Mouse (Mus musculus) kidney, adult 9 months (tissue): Measurements from ENCODE around the gene Atp1a2.

Source experiments
- DNase-seq: peaks from one replicate; pipeline ENCODE4 v3.0.0; 2022

The Atp1a2 gene

DNA sequence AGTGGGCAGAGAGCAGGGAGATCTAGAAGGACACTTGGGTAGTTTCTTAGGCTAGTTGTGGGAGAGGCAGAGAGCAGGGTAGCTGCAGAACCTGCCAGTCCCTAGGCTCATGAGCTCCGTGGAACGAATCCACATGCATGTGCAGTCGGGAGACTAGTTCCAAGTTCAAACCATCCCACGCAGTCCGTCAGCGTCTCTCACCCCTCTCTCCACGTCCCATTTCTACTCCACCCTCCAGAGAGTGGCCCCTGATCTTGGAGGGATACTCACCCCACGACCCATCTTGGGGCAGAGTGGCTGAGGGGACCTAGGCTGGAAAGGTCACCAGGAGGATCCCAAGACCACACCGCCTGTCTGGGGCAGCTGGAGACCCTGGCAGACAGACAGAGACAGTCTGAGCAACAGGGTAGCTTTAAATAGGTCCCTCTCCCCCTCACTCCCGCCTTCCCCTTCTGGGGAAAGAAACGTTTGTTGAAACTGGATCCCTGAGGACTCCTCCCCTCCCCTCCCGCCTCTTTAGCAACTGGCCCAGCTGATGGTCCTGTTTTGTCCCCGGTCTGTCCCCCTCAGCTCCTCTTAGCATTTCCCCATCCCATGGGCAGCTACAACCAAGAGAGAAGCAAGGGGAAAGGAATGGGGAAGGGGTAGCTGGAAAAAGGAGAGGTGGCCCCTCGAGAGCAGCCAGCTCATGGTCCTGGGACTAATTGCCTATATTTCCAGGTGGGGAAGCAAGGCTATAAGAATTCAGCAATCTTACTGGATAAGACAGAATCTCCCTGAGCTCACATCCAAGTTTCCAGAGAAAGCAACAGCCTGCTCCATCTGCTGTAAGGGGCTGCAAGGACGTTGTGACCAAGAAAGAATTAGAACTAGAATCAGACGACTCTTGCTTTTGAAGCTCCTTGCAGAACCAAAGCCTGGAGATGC is at the start of gene Atp1a2:
Gene Atp1a2, minus strand, starts transcription at position 454 of the 927 bp plus-strand sequence.
- DNase-seq = no peak

DNA sequence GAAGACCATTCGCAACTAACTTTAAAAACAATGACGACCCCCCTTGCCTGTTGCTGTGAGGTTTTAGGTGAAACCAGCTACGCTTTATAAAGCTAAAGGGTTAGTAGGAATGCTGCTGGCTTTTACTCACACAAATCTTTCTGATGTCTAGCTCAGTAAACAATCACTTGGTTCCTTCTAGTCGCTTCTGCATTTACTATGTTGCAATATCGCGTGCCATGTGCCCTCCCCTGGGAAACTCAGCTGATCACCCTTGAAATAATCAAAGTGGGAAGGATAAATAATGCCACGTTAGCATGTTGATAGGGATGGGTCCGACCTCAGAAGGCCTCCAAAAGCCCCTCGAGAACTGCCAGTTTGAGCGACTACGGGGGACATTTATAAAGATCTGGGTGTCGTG is 49.5 kb upstream of the Atp1a2 start:
- no peak for DNase-seq

- peak; percentile 63 for DNase-seq
Measured at GRCm38 (mm10) chr1:172346707-172347106, 48.8 kb upstream of the Atp1a2 start.

GRCm38 (mm10) chr1:172344820-172345219 is 47.0 kb upstream of the Atp1a2 start:
- no peak for DNase-seq

- DNase-seq = no peak
Measured at GRCm38 (mm10) chr1:172343914-172344313, 46.0 kb upstream of the Atp1a2 start.

DNA sequence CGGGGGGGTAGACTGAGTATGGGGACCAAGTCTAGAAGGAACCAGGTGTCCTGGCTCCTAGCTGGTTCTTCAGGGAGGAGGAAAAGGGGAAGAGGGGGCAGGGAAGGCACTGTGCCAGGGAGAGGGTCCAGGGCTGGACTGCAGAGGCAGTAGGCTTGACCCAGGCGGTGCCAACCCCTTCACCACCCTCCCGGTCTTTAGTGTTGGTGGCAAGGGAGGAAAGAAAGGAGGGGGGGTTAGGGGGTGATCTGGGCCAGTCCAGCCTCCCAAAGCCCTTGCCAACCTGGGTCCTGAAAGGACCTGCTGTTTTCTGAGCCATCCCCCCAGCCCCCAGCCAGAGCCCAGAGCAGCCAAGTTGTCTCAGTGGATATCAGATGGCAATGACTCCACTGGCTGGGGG is 44.9 kb upstream of the Atp1a2 start:
- no peak for DNase-seq

DNA sequence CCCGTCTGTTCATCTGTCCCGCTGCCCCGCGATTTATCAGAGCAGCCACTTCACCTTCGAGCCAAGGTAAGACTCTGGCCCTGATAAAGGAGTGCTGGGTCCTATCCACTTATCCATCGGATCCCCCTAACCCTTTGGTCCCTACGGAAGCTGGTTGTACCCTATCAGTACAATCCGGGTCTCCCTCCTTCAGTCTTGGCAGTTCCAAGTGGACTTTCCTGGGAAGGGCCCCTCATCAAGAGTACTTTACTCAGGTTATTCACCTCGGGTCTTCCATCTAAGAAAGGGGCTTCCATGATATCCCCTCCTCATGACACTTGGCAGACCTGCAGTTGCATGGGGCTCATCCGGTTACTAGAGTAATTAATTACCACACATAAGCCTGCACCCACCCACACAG is 43.5 kb upstream of the Atp1a2 start:
- no peak for DNase-seq

DNA sequence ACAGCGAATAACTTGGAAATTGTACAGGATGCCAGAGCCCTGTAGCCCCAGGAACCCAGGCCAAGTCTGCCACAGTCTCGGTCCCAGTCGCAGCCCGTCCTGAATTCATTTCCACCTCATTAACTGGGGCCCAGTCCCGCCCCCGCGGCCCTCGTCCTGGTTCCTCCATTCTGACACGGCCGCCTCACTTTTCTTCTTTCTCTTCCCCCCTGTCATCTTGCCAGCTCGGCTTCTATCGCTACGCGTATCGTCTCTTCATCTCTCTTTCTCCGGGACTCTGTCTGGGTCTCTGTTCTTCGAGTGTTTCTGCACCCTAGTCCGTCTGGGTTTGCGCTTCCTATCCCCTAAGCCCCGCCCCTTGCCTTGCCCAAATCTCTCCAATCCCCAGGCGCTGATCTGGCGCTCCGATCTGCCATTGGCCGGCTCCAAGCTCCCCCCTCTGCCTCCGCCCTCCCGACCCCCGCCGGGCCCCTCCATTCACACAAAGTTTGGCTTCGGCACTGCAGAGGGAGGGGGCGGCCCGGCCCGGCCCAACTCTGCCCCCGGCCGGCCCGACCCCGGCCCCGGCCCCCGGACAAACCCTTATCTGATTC is 43.0 kb upstream of the Atp1a2 start, which contains the start of gene Kcnj10:
Gene Kcnj10, plus strand, starts transcription at position 482 of the 593 bp plus-strand sequence.
- peak; percentile 71 for DNase-seq

- DNase-seq = no peak
Measured at GRCm38 (mm10) chr1:172337411-172338185, 39.7 kb upstream of the Atp1a2 start.

DNA sequence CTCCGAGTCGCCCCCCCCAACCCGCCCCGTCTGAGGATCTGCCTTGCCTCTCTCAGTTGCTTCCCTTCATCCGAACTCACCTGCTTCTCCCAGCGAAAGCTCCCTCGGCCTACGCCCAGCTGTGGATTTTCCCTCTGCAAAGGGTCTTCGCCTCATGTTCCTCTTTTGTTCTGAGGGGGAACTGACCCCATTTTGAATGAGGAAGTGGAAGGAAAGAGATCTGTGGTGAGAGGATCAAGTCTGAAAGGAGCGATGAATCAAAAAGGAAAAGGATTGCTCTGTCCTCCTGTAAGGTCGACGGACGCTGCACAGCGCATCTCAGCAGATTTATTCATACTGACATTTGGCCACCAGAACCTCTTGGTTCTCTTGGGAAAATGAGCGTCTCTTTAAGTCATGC is 37.9 kb upstream of the Atp1a2 start:
- DNase-seq = no peak

- DNase-seq = no peak
Measured at GRCm38 (mm10) chr1:172333512-172333911, 35.6 kb upstream of the Atp1a2 start.

- DNase-seq = no peak
Measured at GRCm38 (mm10) chr1:172332925-172333324, 35.1 kb upstream of the Atp1a2 start.

DNA sequence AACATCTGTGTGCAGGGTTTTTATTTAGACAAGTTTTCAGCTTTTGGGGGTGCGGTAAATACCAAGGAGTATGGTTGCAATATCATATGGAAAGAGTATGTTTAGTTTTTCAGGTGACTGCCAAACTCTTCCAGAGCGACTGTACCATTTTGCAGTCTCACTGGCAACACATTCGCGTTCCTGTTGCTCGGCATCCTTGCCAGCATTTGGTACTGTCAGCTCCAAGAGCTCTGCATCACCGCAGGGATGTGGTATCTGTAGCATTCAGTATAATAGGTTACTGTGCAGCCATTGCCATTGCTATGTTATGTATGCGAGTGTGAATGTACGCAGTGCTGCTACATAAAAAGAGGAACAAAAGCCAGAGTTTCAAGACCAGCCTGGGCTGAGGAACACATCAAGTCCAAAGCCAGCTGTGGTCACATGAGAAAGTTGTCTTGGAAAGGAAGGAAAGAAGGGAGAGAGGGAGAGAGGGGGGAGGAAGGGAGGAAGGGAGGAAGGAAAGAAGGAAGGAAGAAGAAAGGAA is 33.6 kb upstream of the Atp1a2 start:
- no peak for DNase-seq

DNA sequence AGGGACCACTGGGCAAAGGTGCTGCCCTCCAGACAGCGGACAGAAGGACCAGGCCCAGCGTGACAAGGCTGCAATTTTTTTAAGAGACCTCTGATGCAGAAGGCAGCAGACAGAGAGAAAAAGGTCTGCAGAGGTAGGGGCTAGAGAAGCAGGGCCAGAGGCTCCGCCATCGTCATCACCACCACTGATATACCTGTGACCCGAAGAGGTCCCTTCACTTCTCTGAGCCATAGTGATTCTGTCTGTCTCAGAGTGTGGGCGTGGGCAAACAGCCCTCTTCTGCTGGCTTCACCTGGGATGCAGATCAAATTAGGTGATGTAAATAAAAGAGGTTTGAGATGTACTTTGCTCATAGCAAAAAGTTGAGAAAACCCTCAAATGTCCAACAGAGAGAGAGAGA is 31.8 kb upstream of the Atp1a2 start:
- no peak for DNase-seq

GRCm38 (mm10) chr1:172329131-172329530 is 31.3 kb upstream of the Atp1a2 start, which contains the start of gene Kcnj9:
Gene Kcnj9, minus strand, starts transcription at chr1:172329318.
- DNase-seq = no peak

DNA sequence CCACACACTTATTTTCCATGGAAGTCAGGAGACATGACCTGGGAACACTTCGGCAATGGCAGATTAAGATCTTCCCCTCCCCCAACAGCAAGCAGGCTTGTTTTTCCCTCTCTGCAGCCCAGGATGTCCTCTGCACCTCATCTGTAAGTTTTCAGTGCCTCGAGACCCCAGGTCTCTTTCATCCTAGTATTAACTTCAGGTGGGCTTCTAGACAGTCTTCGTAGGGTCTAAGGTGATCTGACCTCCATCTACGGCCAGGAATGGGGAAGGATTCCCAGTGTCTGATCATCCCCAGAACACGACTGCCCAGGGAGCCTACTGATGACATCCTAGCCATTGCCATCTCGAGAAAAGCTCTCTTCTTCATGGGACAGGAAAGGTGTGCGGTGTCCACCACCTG is 30.6 kb upstream of the Atp1a2 start:
- DNase-seq = no peak

- DNase-seq = no peak
Measured at GRCm38 (mm10) chr1:172328041-172328440, 30.2 kb upstream of the Atp1a2 start.

DNA sequence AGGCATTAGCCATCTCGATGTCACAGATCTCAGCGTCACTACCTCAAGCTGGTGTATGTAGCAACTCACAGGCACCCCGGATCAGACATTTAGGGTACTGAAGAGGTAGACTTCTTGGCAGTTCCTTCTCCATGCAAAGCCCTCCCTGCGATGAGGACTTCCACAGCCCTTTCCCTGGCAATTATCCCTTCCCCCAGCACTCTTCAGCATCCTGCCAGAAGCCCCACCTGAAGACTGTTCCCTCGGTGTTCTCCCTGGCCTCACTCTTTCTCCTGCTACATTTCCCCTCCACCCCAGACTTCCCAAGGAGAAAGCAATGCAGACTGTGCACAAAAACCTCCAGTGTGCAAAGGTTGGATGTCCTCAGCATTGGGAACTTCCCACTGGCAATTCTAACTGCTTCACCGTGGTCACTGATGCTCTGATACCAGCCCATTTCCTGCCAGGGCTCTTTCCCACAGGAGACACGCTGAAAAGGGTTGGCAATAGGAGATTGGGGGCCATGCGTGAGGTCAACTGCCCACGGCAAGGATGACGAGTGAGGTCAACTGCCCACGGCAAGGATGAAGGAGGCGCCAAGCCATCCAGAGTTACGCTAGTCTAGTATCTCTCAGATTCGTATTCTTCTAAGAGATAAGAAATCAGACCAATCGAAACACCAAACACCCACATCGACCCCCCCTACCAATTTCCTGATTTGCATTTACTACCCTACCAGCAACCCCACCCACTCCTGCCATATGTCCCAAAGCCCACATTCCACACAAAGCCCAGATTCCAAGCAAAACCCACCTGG is 29.5 kb upstream of the Atp1a2 start:
- no peak for DNase-seq

- no peak for DNase-seq
Measured at GRCm38 (mm10) chr1:172326684-172327083, 28.8 kb upstream of the Atp1a2 start.

DNA sequence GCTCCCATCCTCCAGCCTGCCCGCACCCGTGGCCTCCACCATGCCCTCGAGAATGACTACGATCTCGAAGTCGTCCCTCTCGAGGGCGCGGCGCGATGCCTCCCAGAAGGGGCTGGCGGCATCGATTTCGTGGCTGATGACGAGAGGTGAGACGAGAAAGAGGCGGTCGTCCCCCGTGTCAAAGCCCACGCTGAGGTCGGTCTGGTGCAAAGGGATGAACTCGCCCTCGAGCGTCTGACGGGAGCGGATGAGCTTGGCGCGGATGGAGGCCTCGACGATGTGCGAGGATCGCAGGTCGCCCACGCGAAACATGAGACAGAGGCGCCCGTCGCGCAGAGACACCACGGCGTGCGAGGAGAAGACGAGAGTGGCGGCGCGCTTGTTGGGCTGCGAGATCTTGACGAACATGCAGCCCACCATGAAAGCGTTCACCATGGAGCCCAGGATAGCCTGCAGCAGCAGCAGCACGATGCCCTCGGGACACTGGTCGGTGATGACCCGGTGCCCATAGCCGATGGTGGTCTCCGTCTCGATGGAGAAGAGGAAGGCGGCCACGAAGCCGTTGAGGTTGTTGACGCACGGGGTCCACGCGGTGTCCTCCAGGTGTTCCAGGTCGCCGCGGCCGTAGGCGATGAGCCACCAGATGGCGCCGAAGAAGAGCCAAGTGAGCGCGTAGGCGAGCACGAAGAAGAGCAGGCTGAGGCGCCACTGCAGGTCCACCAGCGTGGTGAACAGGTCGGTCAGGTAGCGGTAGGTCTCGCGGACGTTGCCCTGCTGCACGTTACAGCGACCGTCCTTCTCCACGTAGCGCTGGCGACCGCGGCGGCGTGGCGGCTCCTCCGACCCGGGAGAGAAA is 28.0 kb upstream of the Atp1a2 start:
- peak; percentile 81 for DNase-seq

- DNase-seq = peak; percentile 78
Measured at GRCm38 (mm10) chr1:172324725-172325124, 26.9 kb upstream of the Atp1a2 start.
